22 mouse cellular contexts compared by ENCODE assay signal in the genomic region with DNA sequence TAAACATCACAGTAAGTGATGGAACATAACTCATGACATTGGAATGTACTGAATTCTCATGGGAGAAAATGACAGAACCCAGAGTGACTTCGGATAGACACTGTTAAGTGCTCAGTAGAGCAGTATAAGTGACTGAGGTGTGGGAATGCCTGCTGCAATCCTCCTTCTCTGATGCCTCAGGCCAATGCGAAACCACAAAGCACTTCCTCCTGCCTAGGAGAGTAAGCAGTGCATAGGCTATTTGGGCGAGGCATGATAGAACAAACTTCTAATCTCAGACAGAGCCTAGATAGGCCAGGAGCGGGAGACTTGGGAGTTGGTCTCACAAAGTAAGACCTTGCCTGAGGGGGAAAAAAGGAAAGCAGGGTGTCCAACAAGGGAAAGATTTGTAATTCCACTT.
DNase-seq lines count a peak whose midpoint lies in the region; ATAC-seq and TF ChIP-seq lines count a peak whose summit lies in the region.
"Had no signal": no experiment of that assay in that cellular context is flagged by ENCODE, and none has a peak within 500 bp of the region (broad histone marks: within the 10 kb centered on the region; RNA-seq: fewer than 3 reads in every experiment).

No protein-coding gene starts in this region.

- H3K36me3 ChIP-seq in forebrain, embryonic 16.5 days (ENCODE audit: control insufficient read depth, insufficient read depth), result no peaks in the 10 kb centered on the region
- peaks cover 5% of the 10 kb centered on the region; the same call in 1 of the 2 replicates for H3K36me3 ChIP-seq in hindbrain, embryonic 14.5 days (replicated peaks; ENCODE audit: control insufficient read depth, insufficient read depth)
- H3K36me3 ChIP-seq: forebrain, embryonic 15.5 days; heart, embryonic 15.5 days; hindbrain, embryonic 15.5 days had no signal

- peak; percentile 95 for ATAC-seq in Patski
- ATAC-seq in megakaryocyte progenitor cell, adult 5-6 weeks (replicated peaks; ENCODE audit: poor library complexity), result peak; percentile 51
- no peak for ATAC-seq in forebrain, embryonic 16.5 days
- no peak for ATAC-seq in hindbrain, embryonic 14.5 days (ENCODE audit: low FRiP score)
- ATAC-seq: forebrain, embryonic 15.5 days had no signal

- no peaks in the 10 kb centered on the region for H3K4me1 ChIP-seq in forebrain, embryonic 16.5 days (replicated peaks; ENCODE audit: control insufficient read depth, insufficient read depth, low read length)
- no peaks in the 10 kb centered on the region for H3K4me1 ChIP-seq in hindbrain, embryonic 14.5 days (replicated peaks; ENCODE audit: control insufficient read depth, insufficient read depth, low read length)
- H3K4me1 ChIP-seq: embryonic facial prominence, embryonic 12.5 days; forebrain, embryonic 15.5 days; heart, embryonic 15.5 days; hindbrain, embryonic 15.5 days had no signal

- CTCF ChIA-PET in Patski (lab: Charles Lee), result no interaction called here

- WGBS in forebrain, embryonic 16.5 days, result 83% methylated on average over 4 of the region's 4 CpGs
- 82% methylated on average over 4 of the region's 4 CpGs for WGBS in hindbrain, embryonic 14.5 days

- H3K4me2 ChIP-seq in forebrain, embryonic 16.5 days (ENCODE audit: low read length), result no peak overlapping the region
- no peak overlapping the region for H3K4me2 ChIP-seq in hindbrain, embryonic 14.5 days (replicated peaks)
- H3K4me2 ChIP-seq: embryonic facial prominence, embryonic 12.5 days; forebrain, embryonic 15.5 days; heart, embryonic 11.5 days; heart, embryonic 15.5 days; hindbrain, embryonic 15.5 days had no signal

- H3K9ac ChIP-seq in forebrain, embryonic 16.5 days (replicated peaks; ENCODE audit: low read depth, low read length), result no peak overlapping the region
- no peak overlapping the region for H3K9ac ChIP-seq in hindbrain, embryonic 14.5 days
- H3K9ac ChIP-seq: embryonic facial prominence, embryonic 12.5 days; forebrain, embryonic 15.5 days; heart, embryonic 15.5 days; hindbrain, embryonic 15.5 days had no signal

- in situ Hi-C loops in Patski (cut with MboI; ENCODE audit: low pct_unique_long_range_greater_than_20kb), result no loop called here

- intact Hi-C loops in gastrocnemius, adult 2 months (cut with DNase I), result no loop called here

- H3K27ac ChIP-seq in gastrocnemius, adult 2 months, result peak overlapping the region; percentile 68
- no peak overlapping the region for H3K27ac ChIP-seq in forebrain, embryonic 16.5 days (ENCODE audit: low read length)
- no peak overlapping the region for H3K27ac ChIP-seq in hindbrain, embryonic 14.5 days
- H3K27ac ChIP-seq: embryonic facial prominence, embryonic 12.5 days; heart, embryonic 15.5 days had no signal

- H3K9me3 ChIP-seq in forebrain, embryonic 16.5 days (ENCODE audit: control insufficient read depth, low read length), result no peaks in the 10 kb centered on the region
- no peaks in the 10 kb centered on the region for H3K9me3 ChIP-seq in hindbrain, embryonic 14.5 days (ENCODE audit: control insufficient read depth, low read length)
- H3K9me3 ChIP-seq: embryonic facial prominence, embryonic 12.5 days; forebrain, embryonic 15.5 days; heart, embryonic 15.5 days; hindbrain, embryonic 15.5 days had no signal

- POLR2A ChIA-PET in Patski (lab: Charles Lee), result no interaction called here

- DNase-seq in gastrocnemius, adult 2 months, result no peak
- DNase-seq in gastrocnemius, postnatal 25 days, result no peak
- peak; percentile 47 for DNase-seq in 416B (ENCODE audit: low read depth)
- no peak for DNase-seq in Patski (ENCODE audit: low read depth, low spot score)
- no peak for DNase-seq in hindbrain, embryonic 14.5 days (ENCODE audit: low spot score)
- DNase-seq in kidney, postnatal 36 days, result no peak
- DNase-seq: adrenal gland, adult 8-10 months; adrenal gland, postnatal 36 days; cerebellum, adult 11 months; cerebellum, adult 8-10 months; cerebellum, postnatal 14 days; gastrocnemius, postnatal 14 days; heart, adult 11 months; heart, postnatal 14 days; kidney, adult 11 months had no signal

- H3K27me3 ChIP-seq in Patski, result no peaks in the 10 kb centered on the region
- H3K27me3 ChIP-seq in forebrain, embryonic 16.5 days (replicated peaks; ENCODE audit: control insufficient read depth, insufficient read depth, low read length), result no peaks in the 10 kb centered on the region
- no peaks in the 10 kb centered on the region for H3K27me3 ChIP-seq in hindbrain, embryonic 14.5 days (ENCODE audit: control insufficient read depth, insufficient read depth, low read length)
- H3K27me3 ChIP-seq: embryonic facial prominence, embryonic 12.5 days; forebrain, embryonic 15.5 days; heart, embryonic 15.5 days; hindbrain, embryonic 15.5 days had no signal

- TF ChIP-seq CTCF in gastrocnemius, adult 2 months (IDR thresholded peaks at IDR 0.05), result no peak
- TF ChIP-seq CTCF in Patski (IDR thresholded peaks at IDR 0.05), result no peak

- H3K4me3 ChIP-seq in gastrocnemius, adult 2 months, result no peak overlapping the region
- H3K4me3 ChIP-seq in forebrain, embryonic 16.5 days (replicated peaks; ENCODE audit: low read length), result no peak overlapping the region
- H3K4me3 ChIP-seq in hindbrain, embryonic 14.5 days (replicated peaks; ENCODE audit: low read length), result no peak overlapping the region
- H3K4me3 ChIP-seq: embryonic facial prominence, embryonic 12.5 days; forebrain, embryonic 15.5 days; heart, embryonic 15.5 days; hindbrain, embryonic 15.5 days had no signal

Comparison
In these comparisons a context has a peak if more than half of its experiments do, and no peak if none do; other contexts are left out.
1. ATAC-seq: peak in Patski (single experiment) and megakaryocyte progenitor cell, adult 5-6 weeks (single experiment); none in forebrain, embryonic 16.5 days (single experiment) and hindbrain, embryonic 14.5 days (single experiment).